In the genomic region with DNA sequence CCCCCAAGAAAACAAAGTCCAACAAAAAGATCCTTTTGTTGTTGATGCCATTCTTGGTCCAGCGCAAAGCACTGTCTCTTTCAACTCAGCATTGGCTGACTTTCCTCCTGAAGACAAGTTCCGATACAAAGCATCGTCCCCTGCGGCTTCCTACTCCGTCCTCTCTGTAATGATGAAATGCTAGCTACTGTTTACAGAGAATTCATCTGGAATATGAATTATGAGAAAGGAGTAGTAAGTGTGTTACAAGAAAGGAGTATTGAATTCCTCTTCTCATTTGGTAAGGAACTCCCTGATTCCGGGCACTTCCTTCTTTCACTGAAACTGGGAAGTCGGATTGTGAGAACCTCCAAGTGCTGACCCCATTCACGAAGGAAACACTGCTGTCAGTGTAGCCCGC, we compare ENCODE assay signal across 19 mouse cellular contexts.
DNase-seq lines count a peak whose midpoint lies in the region; ATAC-seq lines count a peak whose summit lies in the region.
"Had no signal": no experiment of that assay in that cellular context is flagged by ENCODE, and none has a peak within 500 bp of the region (broad histone marks: within the 10 kb centered on the region; RNA-seq: fewer than 3 reads in every experiment).

No protein-coding gene starts in this region.

- H3K9me3 ChIP-seq in intestine, embryonic 15.5 days: no peaks in the 10 kb centered on the region
- no peaks in the 10 kb centered on the region for H3K9me3 ChIP-seq in intestine, embryonic 16.5 days (ENCODE audit: control insufficient read depth, low read length)
- H3K9me3 ChIP-seq in midbrain, embryonic 13.5 days: no peaks in the 10 kb centered on the region
- H3K9me3 ChIP-seq: embryonic facial prominence, embryonic 15.5 days; limb, embryonic 13.5 days had no signal

- no peak overlapping the region for H3K27ac ChIP-seq in intestine, embryonic 15.5 days
- H3K27ac ChIP-seq in intestine, embryonic 16.5 days (ENCODE audit: low read length): no peak overlapping the region
- peak overlapping the region; percentile 65 for H3K27ac ChIP-seq in midbrain, embryonic 13.5 days
- H3K27ac ChIP-seq: embryonic facial prominence, embryonic 15.5 days; limb, embryonic 13.5 days; liver, embryonic 14.5 days had no signal

- peaks cover 3% of the 10 kb centered on the region; the same call in 1 of the 2 replicates for H3K4me1 ChIP-seq in intestine, embryonic 15.5 days (replicated peaks)
- peaks cover 7% of the 10 kb centered on the region for H3K4me1 ChIP-seq in intestine, embryonic 16.5 days (ENCODE audit: control insufficient read depth, insufficient read depth, low read length)
- H3K4me1 ChIP-seq in midbrain, embryonic 13.5 days (replicated peaks): peaks cover 56% of the 10 kb centered on the region

- WGBS in intestine, embryonic 15.5 days: 43% methylated on average over 9 of the region's 9 CpGs
- whole genome bisulfite sequencing in intestine, embryonic 16.5 days: 46% methylated on average over 9 of the region's 9 CpGs
- WGBS in midbrain, embryonic 13.5 days: 21% methylated on average over 9 of the region's 9 CpGs

- no peaks in the 10 kb centered on the region for H3K36me3 ChIP-seq in intestine, embryonic 15.5 days
- no peaks in the 10 kb centered on the region for H3K36me3 ChIP-seq in intestine, embryonic 16.5 days (ENCODE audit: control insufficient read depth, insufficient read depth, low read length)
- no peaks in the 10 kb centered on the region for H3K36me3 ChIP-seq in midbrain, embryonic 13.5 days
- H3K36me3 ChIP-seq: embryonic facial prominence, embryonic 15.5 days; limb, embryonic 13.5 days had no signal

- no peak for ATAC-seq in intestine, embryonic 15.5 days
- no peak for ATAC-seq in intestine, embryonic 16.5 days
- ATAC-seq in midbrain, embryonic 13.5 days: no peak
- ATAC-seq: activated CD4-positive, CD25-positive, alpha-beta regulatory T cell, adult 4 months; Patski had no signal

- H3K4me2 ChIP-seq in intestine, embryonic 15.5 days (replicated peaks): 0 out of 2 replicates have a peak overlapping the region, but pooled peaks have one; percentile 17
- H3K4me2 ChIP-seq in intestine, embryonic 16.5 days (ENCODE audit: low read depth, low read length): no peak overlapping the region
- H3K4me2 ChIP-seq in midbrain, embryonic 13.5 days (replicated peaks): peak overlapping the region; percentile 45
- H3K4me2 ChIP-seq: embryonic facial prominence, embryonic 15.5 days; limb, embryonic 13.5 days had no signal

- peak; percentile 48 for DNase-seq in heart, adult 11 months
- no peak for DNase-seq in heart, adult 8-10 months (ENCODE audit: low spot score)
- DNase-seq in left cerebral cortex, adult 11 months (ENCODE audit: low spot score): no peak
- no peak for DNase-seq in left cerebral cortex, adult 8-10 months (ENCODE audit: low spot score in 2 of 2)
- DNase-seq: adrenal gland, postnatal 25 days; cerebellum, adult 9-10 months; heart, postnatal 36 days; kidney, adult 2 months; kidney, postnatal 14 days; lung, postnatal 10 days; thymus, adult 18-20 months had no signal

- H3K4me3 ChIP-seq in intestine, embryonic 15.5 days (replicated peaks): no peak overlapping the region
- H3K4me3 ChIP-seq in intestine, embryonic 16.5 days (ENCODE audit: low read length): no peak overlapping the region
- H3K4me3 ChIP-seq in midbrain, embryonic 13.5 days (replicated peaks): no peak overlapping the region
- H3K4me3 ChIP-seq: embryonic facial prominence, embryonic 15.5 days; limb, embryonic 13.5 days had no signal

- H3K27me3 ChIP-seq in intestine, embryonic 15.5 days (replicated peaks): no peaks in the 10 kb centered on the region
- H3K27me3 ChIP-seq in intestine, embryonic 16.5 days (replicated peaks; ENCODE audit: control insufficient read depth, insufficient read depth, low read length): no peaks in the 10 kb centered on the region
- H3K27me3 ChIP-seq in midbrain, embryonic 13.5 days: peaks cover 3% of the 10 kb centered on the region; the same call in 1 of the 2 replicates
- H3K27me3 ChIP-seq: embryonic facial prominence, embryonic 15.5 days had no signal

- H3K9ac ChIP-seq in intestine, embryonic 15.5 days: no peak overlapping the region
- no peak overlapping the region for H3K9ac ChIP-seq in intestine, embryonic 16.5 days (ENCODE audit: low read depth, low read length)
- H3K9ac ChIP-seq in midbrain, embryonic 13.5 days (replicated peaks): no peak overlapping the region
- H3K9ac ChIP-seq: embryonic facial prominence, embryonic 15.5 days; limb, embryonic 13.5 days; liver, embryonic 14.5 days had no signal
